Mouse (Mus musculus) midbrain, embryonic 14.5 days (tissue): ENCODE results near the gene Ddx17. TPM values are rescaled to one million over a fixed set of nuclear protein-coding genes. Genes with fewer than 3 reads are reported as not detected.

Experiments
- ATAC-seq: fragments of 200-750 bp; cut with Nextera tagmentation; 2 replicates; pipeline ENCODE4 v1.8.0; 2017; ENCODE audit warnings: moderate number of reproducible peaks, moderate library complexity; ENCODE audit not compliant: low FRiP score, low TSS enrichment
- DNase-seq: peaks from one replicate; pipeline ENCODE4 v3.0.0-alpha.2; 2015
- H3K27ac ChIP-seq: fragments of 300-500 bp; sonication (generic); replicated peaks from 2 replicates; pipeline ENCODE4 v1.5.1; 2014; ENCODE audit warnings: mild to moderate bottlenecking, low read depth, low read length, moderate library complexity
- H3K27me3 ChIP-seq: fragments of 300-500 bp; sonication (generic); 2 replicates; pipeline ENCODE4 v1.6.1; 2014; ENCODE audit warnings: low read length, control low read depth, mixed read lengths; ENCODE audit not compliant: control insufficient read depth, insufficient read depth
- H3K36me3 ChIP-seq: fragments of 300-500 bp; sonication (generic); 2 replicates; pipeline ENCODE4 v1.6.1; 2014; ENCODE audit warnings: low read length, control low read depth; ENCODE audit not compliant: control insufficient read depth, insufficient read depth
- H3K4me1 ChIP-seq: fragments of 300-500 bp; sonication (generic); 2 replicates; pipeline ENCODE4 v1.6.1; 2014; ENCODE audit warnings: mild to moderate bottlenecking, antibody characterized with exemption, low read length, control low read depth; ENCODE audit not compliant: control insufficient read depth, insufficient read depth
- H3K4me2 ChIP-seq: fragments of 300-500 bp; sonication (generic); 2 replicates; pipeline ENCODE4 v1.6.1; 2014; ENCODE audit warnings: mild to moderate bottlenecking, low read length, moderate library complexity
- H3K4me3 ChIP-seq: fragments of 300-500 bp; sonication (generic); replicated peaks from 2 replicates; pipeline ENCODE4 v1.5.1; 2014; ENCODE audit warnings: low read depth, low read length
- H3K9ac ChIP-seq: fragments of 300-500 bp; sonication (generic); replicated peaks from 2 replicates; pipeline ENCODE4 v1.6.1; 2014; ENCODE audit warnings: mild to moderate bottlenecking, low read length, moderate library complexity
- H3K9me3 ChIP-seq: fragments of 300-500 bp; sonication (generic); 2 replicates; pipeline ENCODE4 v1.6.1; 2016; ENCODE audit warnings: low read length, control low read depth, mixed read lengths; ENCODE audit not compliant: control insufficient read depth
- WGBS: fragments of 180-500 bp; shearing (Covaris S2); extraction: QIAGEN DNeasy Blood & Tissue Kit; methylation state at CpG from one replicate; pipeline ENCODE4 v1.1.7; 2014; 5-methylcytosine and 5-hydroxymethylcytosine counted together
- microRNA-seq: library from miRNA; unstranded; fragments of <30 nt; microRNA quantifications from one replicate; pipeline ENCODE4, GENCODE M21; 2016
- polyA plus RNA-seq: library from polyadenylated mRNA; unstranded; fragments of >200 nt; fragmentation: Nextera tagmentation; extraction: Ambion mirVana; gene quantifications from 2 replicates; pipeline ENCODE4 v1.2.1, GENCODE M21; 2014

Ddx17 gene
- polyA plus RNA-seq, 1 experiment from 2014 or later: 115 TPM

GRCm38 (mm10) chr15:79502891-79503341, 43.6 kb downstream of the Ddx17 start:
- no peaks in the 10 kb centered on the region for H3K36me3 ChIP-seq
- no peaks in the 10 kb centered on the region for H3K9me3 ChIP-seq
- H3K4me1 ChIP-seq: peaks cover 18% of the 10 kb centered on the region
- DNase-seq: no peak
- no peak overlapping the region for H3K4me3 ChIP-seq
- WGBS: 20% methylated on average over 18 of the region's 18 CpGs
- H3K27ac ChIP-seq: no peak overlapping the region
- H3K27me3 ChIP-seq: peaks cover 48% of the 10 kb centered on the region
- H3K4me2 ChIP-seq: no peak overlapping the region
- H3K9ac ChIP-seq: no peak overlapping the region
- no peak for ATAC-seq

GRCm38 (mm10) chr15:79500110-79500509, 46.4 kb downstream of the Ddx17 start:
- no peak for ATAC-seq
- H3K27me3 ChIP-seq: peaks cover 23% of the 10 kb centered on the region
- WGBS: 67% methylated on average over 17 of the region's 17 CpGs

GRCm38 (mm10) chr15:79493527-79493926, 53.0 kb downstream of the Ddx17 start:
- H3K4me1 ChIP-seq: no peaks in the 10 kb centered on the region
- H3K4me2 ChIP-seq: no peak overlapping the region
- no peaks in the 10 kb centered on the region for H3K36me3 ChIP-seq
- WGBS: 53% methylated on average over 18 of the region's 18 CpGs
- no peak for DNase-seq
- no peak overlapping the region for H3K27ac ChIP-seq
- H3K27me3 ChIP-seq: no peaks in the 10 kb centered on the region
- no peaks in the 10 kb centered on the region for H3K9me3 ChIP-seq
- H3K9ac ChIP-seq: no peak overlapping the region
- ATAC-seq: no peak
- no peak overlapping the region for H3K4me3 ChIP-seq

More at GRCm38 (mm10) chr15:79500110-79500509, 46.4 kb downstream of the Ddx17 start:
- no peak for DNase-seq
- H3K4me1 ChIP-seq: peaks cover 6% of the 10 kb centered on the region; the same call in 1 of the 2 replicates
- H3K9me3 ChIP-seq: no peaks in the 10 kb centered on the region
- H3K4me3 ChIP-seq: no peak overlapping the region
- no peak overlapping the region for H3K4me2 ChIP-seq
- no peak overlapping the region for H3K27ac ChIP-seq
- H3K9ac ChIP-seq: no peak overlapping the region
- H3K36me3 ChIP-seq: no peaks in the 10 kb centered on the region

GRCm38 (mm10) chr15:79489463-79489862, 57.1 kb downstream of the Ddx17 start:
- Histone ChIP-seq H3K4me2 (no peak overlapping the region), H3K4me3 (no peak overlapping the region), H3K9ac (no peak overlapping the region), H3K36me3 (no peaks in the 10 kb centered on the region), H3K27me3 (no peaks in the 10 kb centered on the region), H3K9me3 (no peaks in the 10 kb centered on the region), H3K27ac (no peak overlapping the region), H3K4me1 (no peaks in the 10 kb centered on the region)
- 74% methylated on average over 11 of the region's 11 CpGs for WGBS
- DNase-seq (no peak), ATAC-seq (no peak)

GRCm38 (mm10) chr15:79481181-79481688, 65.3 kb downstream of the Ddx17 start:
- H3K27me3 ChIP-seq: no peaks in the 10 kb centered on the region
- H3K4me1 ChIP-seq: no peaks in the 10 kb centered on the region
- ATAC-seq: no peak
- no peak overlapping the region for H3K9ac ChIP-seq
- no peaks in the 10 kb centered on the region for H3K36me3 ChIP-seq
- no peaks in the 10 kb centered on the region for H3K9me3 ChIP-seq
- H3K27ac ChIP-seq: no peak overlapping the region
- no peak overlapping the region for H3K4me3 ChIP-seq
- DNase-seq: no peak
- WGBS: 10% methylated on average over 15 of the region's 15 CpGs
- H3K4me2 ChIP-seq: no peak overlapping the region

Small RNAs within 50 kb of the gene (microRNA-seq; reads per million reads assigned to microRNA genes)
- not detected for gene Gm27903

Other genes starting within 250 kb of the Ddx17 start
- 26.0 and 28.2 TPM in 2 replicates for gene Pla2g6, start 218.4 kb downstream of the Ddx17 start, polyA plus RNA-seq
- 1.0 and 1.2 TPM in 2 replicates for gene Maff, start 200.1 kb downstream of the Ddx17 start, polyA plus RNA-seq
- 32.2 and 36.6 TPM in 2 replicates for gene Tmem184b, start 143.2 kb downstream of the Ddx17 start, polyA plus RNA-seq
- 225 and 226 TPM in 2 replicates for gene Csnk1e, start 91.2 kb downstream of the Ddx17 start, polyA plus RNA-seq
- gene Kcnj4, start 41.5 kb downstream of the Ddx17 start, polyA plus RNA-seq: 0.23 TPM in 1 of 2 replicates, not detected in the other
- gene Kdelr3, start 30.3 kb downstream of the Ddx17 start, polyA plus RNA-seq: 5.4 and 7.1 TPM in 2 replicates
- 0.38 and 0.75 TPM in 2 replicates for gene Dmc1, start 58.4 kb upstream of the Ddx17 start, polyA plus RNA-seq
- gene Fam227a, start 112.2 kb upstream of the Ddx17 start, polyA plus RNA-seq: 6.9 TPM in 2 replicates
- 84.2 and 89.7 TPM in 2 replicates for gene Cby1, start 112.5 kb upstream of the Ddx17 start, polyA plus RNA-seq
- gene Tomm22, start 124.1 kb upstream of the Ddx17 start, polyA plus RNA-seq: 237 and 259 TPM in 2 replicates
- 16.2 and 23.9 TPM in 2 replicates for gene Josd1, start 141.2 kb upstream of the Ddx17 start, polyA plus RNA-seq
- gene Gtpbp1, start 144.1 kb upstream of the Ddx17 start, polyA plus RNA-seq: 42.5 and 49.5 TPM in 2 replicates
- gene Sun2, start 195.8 kb upstream of the Ddx17 start, polyA plus RNA-seq: 7.2 and 7.8 TPM in 2 replicates
- gene Dnal4, start 231.1 kb upstream of the Ddx17 start, polyA plus RNA-seq: 77.8 and 83.8 TPM in 2 replicates